Mouse (Mus musculus): ENCODE data around the gene Ttll13. TPM values are rescaled to one million over a fixed set of nuclear protein-coding genes. Genes with fewer than 3 reads are reported as not detected.

Gene Ttll13
- polyA plus RNA-seq, 1 experiment = 0.11 TPM

DNA sequence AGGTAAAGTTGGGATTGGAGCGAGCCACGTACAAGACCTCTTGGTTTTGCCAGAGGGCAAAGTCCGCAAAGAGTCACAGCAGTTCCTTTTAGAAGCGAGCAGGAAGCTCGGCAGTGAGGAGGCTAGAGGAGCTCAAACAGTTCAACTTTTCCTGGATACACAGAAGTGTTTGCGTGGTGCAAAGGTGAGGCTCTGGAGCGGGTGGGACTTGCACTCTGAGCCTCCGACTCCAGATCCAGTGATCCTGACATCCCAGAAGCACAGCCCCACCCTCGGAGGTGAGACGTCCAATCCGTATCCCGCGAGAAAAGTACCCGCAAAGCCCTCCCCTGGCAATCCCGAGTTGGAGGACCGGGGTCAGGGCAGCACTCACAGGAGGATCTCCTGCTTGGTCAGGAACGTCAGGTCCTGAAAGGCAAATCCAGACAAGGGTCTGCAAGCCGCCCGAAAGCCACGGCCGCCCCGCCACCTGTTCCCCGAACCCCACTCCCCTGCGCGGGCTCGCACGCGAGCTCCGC, 14.1 kb upstream of the Ttll13 start:
- H3K36me3 ChIP-seq (replicated peaks; ENCODE audit: low read length) = peaks cover 49% of the 10 kb centered on the region
- H3K27me3 ChIP-seq (replicated peaks) = no peaks in the 10 kb centered on the region
- no peaks in the 10 kb centered on the region for H3K9me3 ChIP-seq
- TF ChIP-seq GATA1 (IDR thresholded peaks at IDR 0.05; ENCODE audit: borderline replicate concordance, low read length) (no peak), FLI1 (IDR thresholded peaks at IDR 0.05; ENCODE audit: low read length) (no peak)
- peaks cover 77% of the 10 kb centered on the region for H3K4me1 ChIP-seq
- H3K4me3 ChIP-seq (replicated peaks) = peak overlapping the region; percentile 96

DNA sequence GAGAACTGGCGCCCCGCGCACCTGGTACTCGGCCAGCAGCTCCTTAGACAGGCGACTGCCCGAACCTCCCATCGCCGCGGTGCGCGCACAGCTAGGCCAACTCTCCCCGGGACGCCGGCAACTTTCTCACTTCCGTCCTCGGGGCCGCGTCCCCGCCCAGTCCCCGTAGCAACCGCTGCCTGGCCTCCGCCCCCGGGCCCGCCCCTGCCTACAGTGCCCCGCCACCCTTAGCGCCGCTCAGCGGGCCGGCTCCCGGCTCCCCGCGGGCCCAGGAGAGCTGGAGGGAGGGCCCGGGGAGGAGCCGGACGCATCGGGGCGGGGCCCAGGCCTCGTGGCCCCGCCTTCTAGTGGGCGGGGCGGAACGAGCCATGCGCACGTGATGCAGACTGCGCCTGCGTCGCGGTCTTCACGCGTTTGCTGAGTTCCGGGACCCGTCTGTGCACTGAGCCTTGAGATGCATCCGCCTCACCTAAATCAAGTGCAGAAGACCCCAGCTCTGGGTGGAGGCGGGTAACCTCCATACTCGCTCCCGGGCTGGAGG, 13.6 kb upstream of the Ttll13 start, which contains the start of the genes Cib1 and Gdpgp1:
TSS of gene Cib1 (minus strand) at position 325 of the 541 bp plus-strand sequence.
TSS of gene Gdpgp1 (plus strand) at position 377 of the 541 bp plus-strand sequence.
- Histone ChIP-seq H3K36me3 (replicated peaks; ENCODE audit: low read length) (peaks cover 47% of the 10 kb centered on the region), H3K9me3 (no peaks in the 10 kb centered on the region), H3K4me1 (peaks cover 72% of the 10 kb centered on the region), H3K27me3 (replicated peaks) (no peaks in the 10 kb centered on the region), H3K4me3 (replicated peaks) (peak within 1 kb of the TSS; percentile 96)
- TF ChIP-seq GATA1 (IDR thresholded peaks at IDR 0.05; ENCODE audit: borderline replicate concordance, low read length) (no peak), FLI1 (IDR thresholded peaks at IDR 0.05; ENCODE audit: low read length) (no peak)

DNA sequence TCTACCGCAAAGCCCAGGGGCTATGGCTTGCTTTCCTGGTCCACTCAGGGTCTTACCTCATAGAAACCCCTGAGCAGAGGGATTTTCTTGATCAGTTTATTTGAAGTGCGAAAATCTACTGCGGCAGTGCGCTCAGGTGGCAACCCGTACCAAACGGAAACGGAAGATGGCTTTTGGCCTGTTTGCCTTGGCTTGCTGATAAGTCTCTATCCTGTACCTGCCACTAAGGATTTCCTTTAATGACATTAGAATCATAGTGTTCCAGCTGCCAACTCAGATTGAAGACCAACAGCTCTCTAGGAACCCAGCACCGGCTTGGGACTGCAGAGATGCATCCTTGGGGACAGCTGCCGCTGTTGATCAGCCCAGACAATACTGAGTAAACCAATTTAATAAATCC, 12.4 kb upstream of the Ttll13 start:
- Histone ChIP-seq H3K9me3 (no peaks in the 10 kb centered on the region), H3K36me3 (replicated peaks; ENCODE audit: low read length) (peaks cover 44% of the 10 kb centered on the region), H3K4me1 (peaks cover 59% of the 10 kb centered on the region), H3K27me3 (replicated peaks) (no peaks in the 10 kb centered on the region), H3K4me3 (replicated peaks) (peak overlapping the region; percentile 89)
- TF ChIP-seq GATA1 (IDR thresholded peaks at IDR 0.05; ENCODE audit: borderline replicate concordance, low read length) (no peak), FLI1 (IDR thresholded peaks at IDR 0.05; ENCODE audit: low read length) (no peak)

DNA sequence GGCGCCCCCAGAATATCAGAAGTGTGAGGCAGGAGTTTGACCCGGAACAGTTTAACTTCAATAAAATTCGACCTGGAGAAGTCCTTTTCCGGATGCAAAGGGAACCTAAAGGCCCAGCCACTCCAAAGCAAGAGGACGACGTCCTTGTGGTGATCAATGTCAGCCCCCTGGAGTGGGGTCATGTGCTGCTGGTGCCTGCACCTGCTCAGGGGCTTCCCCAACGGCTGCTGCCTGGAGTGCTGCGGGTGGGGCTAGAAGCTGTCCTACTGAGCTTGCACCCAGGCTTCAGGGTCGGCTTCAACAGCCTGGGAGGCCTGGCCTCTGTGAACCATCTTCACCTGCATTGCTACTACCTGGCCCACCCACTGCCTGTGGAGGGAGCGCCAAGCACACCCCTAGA, 7.6 kb upstream of the Ttll13 start:
- Histone ChIP-seq H3K27me3 (replicated peaks) (no peaks in the 10 kb centered on the region), H3K36me3 (replicated peaks; ENCODE audit: low read length) (peaks cover 48% of the 10 kb centered on the region), H3K4me3 (replicated peaks) (no peak overlapping the region), H3K4me1 (peaks cover 52% of the 10 kb centered on the region), H3K9me3 (no peaks in the 10 kb centered on the region)
- TF ChIP-seq FLI1 (IDR thresholded peaks at IDR 0.05; ENCODE audit: low read length) (no peak), GATA1 (IDR thresholded peaks at IDR 0.05; ENCODE audit: borderline replicate concordance, low read length) (no peak)

- peaks cover 3% of the 10 kb centered on the region; the same call in 1 of the 2 replicates for H3K9me3 ChIP-seq
- peaks cover 38% of the 10 kb centered on the region for H3K36me3 ChIP-seq (replicated peaks; ENCODE audit: low read length)
Observed at GRCm38 (mm10) chr7:80241661-80242060, 4.5 kb upstream of the Ttll13 start.

GRCm38 (mm10) chr7:80244851-80245250, 1.3 kb upstream of the Ttll13 start:
- H3K27me3 ChIP-seq (replicated peaks) = no peaks in the 10 kb centered on the region
- no peak for TF ChIP-seq GATA1 (IDR thresholded peaks at IDR 0.05; ENCODE audit: borderline replicate concordance, low read length)
- no peak for TF ChIP-seq FLI1 (IDR thresholded peaks at IDR 0.05; ENCODE audit: low read length)
- peaks cover 46% of the 10 kb centered on the region for H3K4me1 ChIP-seq
- peaks cover 14% of the 10 kb centered on the region for H3K36me3 ChIP-seq (replicated peaks; ENCODE audit: low read length)
- peaks cover 3% of the 10 kb centered on the region; the same call in 1 of the 2 replicates for H3K9me3 ChIP-seq
- no peak overlapping the region for H3K4me3 ChIP-seq (replicated peaks)

More at GRCm38 (mm10) chr7:80241661-80242060, 4.5 kb upstream of the Ttll13 start:
- Histone ChIP-seq H3K27me3 (replicated peaks) (no peaks in the 10 kb centered on the region), H3K4me3 (replicated peaks) (no peak overlapping the region), H3K4me1 (peaks cover 35% of the 10 kb centered on the region)
- TF ChIP-seq GATA1 (IDR thresholded peaks at IDR 0.05; ENCODE audit: borderline replicate concordance, low read length) (no peak), FLI1 (IDR thresholded peaks at IDR 0.05; ENCODE audit: low read length) (no peak)

GRCm38 (mm10) chr7:80246859-80247258, 683 bp downstream of the Ttll13 start:
- TF ChIP-seq FLI1 (IDR thresholded peaks at IDR 0.05; ENCODE audit: low read length) = no peak
- no peak for TF ChIP-seq GATA1 (IDR thresholded peaks at IDR 0.05; ENCODE audit: borderline replicate concordance, low read length)
- peak overlapping the region; percentile 81 for H3K4me3 ChIP-seq (replicated peaks)

DNA sequence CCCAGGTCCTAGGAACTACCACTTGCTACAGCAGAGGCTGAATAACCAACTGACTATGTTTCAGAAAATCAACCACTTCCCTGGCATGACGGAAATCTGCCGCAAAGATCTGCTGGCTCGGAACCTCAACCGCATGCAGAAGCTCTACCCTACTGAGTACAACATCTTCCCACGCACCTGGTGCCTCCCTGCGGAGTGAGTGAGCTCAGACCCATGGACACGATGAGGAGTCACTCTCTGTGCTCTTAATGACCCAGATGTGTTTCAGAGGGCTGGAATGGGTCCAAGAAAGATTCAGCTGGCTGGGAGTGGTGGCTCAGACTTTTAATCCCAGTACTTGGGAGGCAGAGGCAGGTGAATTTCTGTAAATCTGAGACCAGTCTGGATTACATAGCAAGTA, 6.3 kb downstream of the Ttll13 start:
- Histone ChIP-seq H3K9me3 (no peaks in the 10 kb centered on the region), H3K36me3 (replicated peaks; ENCODE audit: low read length) (no peaks in the 10 kb centered on the region), H3K4me1 (peaks cover 48% of the 10 kb centered on the region), H3K4me3 (replicated peaks) (no peak overlapping the region), H3K27me3 (replicated peaks) (no peaks in the 10 kb centered on the region)
- TF ChIP-seq GATA1 (IDR thresholded peaks at IDR 0.05; ENCODE audit: borderline replicate concordance, low read length) (no peak), FLI1 (IDR thresholded peaks at IDR 0.05; ENCODE audit: low read length) (no peak)

More at GRCm38 (mm10) chr7:80246859-80247258, 683 bp downstream of the Ttll13 start:
- Histone ChIP-seq H3K36me3 (replicated peaks; ENCODE audit: low read length) (no peaks in the 10 kb centered on the region), H3K27me3 (replicated peaks) (no peaks in the 10 kb centered on the region), H3K4me1 (peaks cover 49% of the 10 kb centered on the region), H3K9me3 (peaks cover 3% of the 10 kb centered on the region; the same call in 1 of the 2 replicates)

GRCm38 (mm10) chr7:80252886-80253285, 6.7 kb downstream of the Ttll13 start:
- no peaks in the 10 kb centered on the region for H3K27me3 ChIP-seq (replicated peaks)
- no peak overlapping the region for H3K4me3 ChIP-seq (replicated peaks)
- H3K4me1 ChIP-seq = peaks cover 45% of the 10 kb centered on the region
- H3K9me3 ChIP-seq = no peaks in the 10 kb centered on the region
- no peaks in the 10 kb centered on the region for H3K36me3 ChIP-seq (replicated peaks; ENCODE audit: low read length)
- TF ChIP-seq GATA1 (IDR thresholded peaks at IDR 0.05; ENCODE audit: borderline replicate concordance, low read length) (no peak), FLI1 (IDR thresholded peaks at IDR 0.05; ENCODE audit: low read length) (no peak)

- H3K4me3 ChIP-seq (replicated peaks) = no peak overlapping the region
- H3K4me1 ChIP-seq = peaks cover 53% of the 10 kb centered on the region
- H3K27me3 ChIP-seq (replicated peaks) = no peaks in the 10 kb centered on the region
- no peaks in the 10 kb centered on the region for H3K9me3 ChIP-seq
- TF ChIP-seq GATA1 (IDR thresholded peaks at IDR 0.05; ENCODE audit: borderline replicate concordance, low read length) (no peak), FLI1 (IDR thresholded peaks at IDR 0.05; ENCODE audit: low read length) (no peak)
- peaks cover 5% of the 10 kb centered on the region for H3K36me3 ChIP-seq (replicated peaks; ENCODE audit: low read length)
Observed at GRCm38 (mm10) chr7:80255981-80256380, 9.8 kb downstream of the Ttll13 start.
